Mouse (Mus musculus): Measurements from ENCODE around the gene Apoa4.

The Apoa4 gene

DNA sequence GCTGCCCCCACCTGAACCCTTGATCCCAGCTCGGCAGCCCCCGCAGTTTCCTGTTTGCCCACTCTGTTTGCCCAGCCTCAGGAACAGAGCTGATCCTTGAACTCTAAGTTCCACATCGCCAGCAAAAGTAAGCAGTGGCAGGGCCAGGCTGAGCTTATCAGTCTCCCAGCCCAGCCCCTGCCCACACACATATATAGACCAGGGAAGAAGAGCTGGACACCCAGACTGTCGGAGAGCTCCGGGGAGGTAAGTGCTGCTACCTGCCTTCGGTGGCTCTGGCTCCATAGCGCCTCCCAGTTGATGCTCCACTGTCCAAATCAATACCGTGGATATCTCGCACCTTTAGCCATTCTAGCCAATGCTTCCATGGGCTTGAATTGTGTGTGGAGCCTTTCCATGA lies 12.0 kb upstream of the Apoa4 start, which contains the start of gene Apoa1:
Apoa1 (plus strand) TSS at position 90 of the 400 bp plus-strand sequence.
- no peak for DNase-seq

DNA sequence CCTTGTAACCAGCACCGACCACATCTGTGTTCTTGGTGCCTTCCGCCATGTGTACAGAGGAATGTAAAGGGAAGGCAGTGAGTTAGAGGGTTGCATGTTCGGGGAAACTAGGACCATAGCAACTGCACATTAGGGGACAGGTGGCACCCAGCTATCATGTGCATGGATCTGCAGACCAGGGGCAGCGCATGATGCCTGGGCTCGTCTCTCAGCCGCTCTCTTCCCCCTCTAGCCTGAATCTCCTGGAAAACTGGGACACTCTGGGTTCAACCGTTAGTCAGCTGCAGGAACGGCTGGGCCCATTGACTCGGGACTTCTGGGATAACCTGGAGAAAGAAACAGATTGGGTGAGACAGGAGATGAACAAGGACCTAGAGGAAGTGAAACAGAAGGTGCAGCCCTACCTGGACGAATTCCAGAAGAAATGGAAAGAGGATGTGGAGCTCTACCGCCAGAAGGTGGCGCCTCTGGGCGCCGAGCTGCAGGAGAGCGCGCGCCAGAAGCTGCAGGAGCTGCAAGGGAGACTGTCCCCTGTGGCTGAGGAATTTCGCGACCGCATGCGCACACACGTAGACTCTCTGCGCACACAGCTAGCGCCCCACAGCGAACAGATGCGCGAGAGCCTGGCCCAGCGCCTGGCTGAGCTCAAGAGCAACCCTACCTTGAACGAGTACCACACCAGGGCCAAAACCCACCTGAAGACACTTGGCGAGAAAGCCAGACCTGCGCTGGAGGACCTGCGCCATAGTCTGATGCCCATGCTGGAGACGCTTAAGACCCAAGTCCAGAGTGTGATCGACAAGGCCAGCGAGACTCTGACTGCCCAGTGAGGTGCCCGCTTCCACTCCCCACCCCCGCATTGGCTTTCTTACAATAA lies 10.7 kb upstream of the Apoa4 start:
- peak; percentile 81 for DNase-seq

DNA sequence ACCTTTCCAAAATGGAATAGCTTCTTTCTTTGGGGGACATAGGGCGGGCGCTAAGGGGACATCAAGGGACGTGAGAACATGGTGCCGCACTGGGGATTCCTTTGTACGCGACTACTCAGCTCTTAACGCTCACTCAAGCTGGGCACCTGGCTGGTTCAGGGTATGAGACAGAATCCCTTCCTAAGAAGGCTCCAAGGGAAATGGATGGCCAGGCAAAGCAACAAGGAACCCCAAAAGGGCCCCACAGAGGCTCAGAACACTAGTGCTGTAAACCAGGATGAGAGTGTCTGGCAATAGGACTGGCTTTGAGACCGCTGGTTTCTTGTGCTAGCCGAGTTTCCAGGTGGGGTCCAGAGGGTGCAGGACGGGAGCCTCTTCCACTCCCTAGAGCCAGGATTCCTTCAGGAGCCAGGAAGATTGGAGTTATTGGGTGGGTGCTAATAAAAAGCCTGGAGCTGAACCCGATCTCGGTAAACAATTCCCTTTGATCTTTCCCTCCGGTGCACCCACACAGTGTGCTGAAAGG lies 10.0 kb upstream of the Apoa4 start:
- no peak for DNase-seq

DNA sequence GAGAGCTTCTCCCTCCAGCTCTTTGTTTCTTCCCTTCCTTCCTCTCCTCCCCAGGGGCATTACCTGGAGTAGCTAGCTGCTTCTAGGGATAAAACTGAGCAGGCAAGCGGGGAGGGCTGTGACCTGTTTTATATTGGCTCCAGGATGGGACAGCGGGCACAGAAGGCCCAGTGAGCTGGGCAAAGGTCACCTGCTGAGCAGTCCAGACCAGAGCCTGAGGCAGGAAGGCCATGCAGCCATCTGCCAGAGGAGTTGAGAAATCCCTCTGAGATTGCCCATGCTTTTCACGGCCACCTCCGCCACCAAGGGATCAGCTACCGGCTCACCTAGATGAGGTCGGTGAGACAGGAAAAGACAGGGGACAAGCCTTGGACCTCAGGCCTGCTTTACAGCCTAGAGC lies 5.3 kb upstream of the Apoa4 start:
- DNase-seq: no peak

DNA sequence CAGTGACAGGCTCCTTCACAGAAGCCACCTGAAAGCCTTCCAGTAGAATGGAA lies 5.1 kb upstream of the Apoa4 start, which contains the start of gene Apoc3:
Apoc3 (minus strand) TSS at position 41 of the 53 bp plus-strand sequence.
- no peak for DNase-seq

DNA sequence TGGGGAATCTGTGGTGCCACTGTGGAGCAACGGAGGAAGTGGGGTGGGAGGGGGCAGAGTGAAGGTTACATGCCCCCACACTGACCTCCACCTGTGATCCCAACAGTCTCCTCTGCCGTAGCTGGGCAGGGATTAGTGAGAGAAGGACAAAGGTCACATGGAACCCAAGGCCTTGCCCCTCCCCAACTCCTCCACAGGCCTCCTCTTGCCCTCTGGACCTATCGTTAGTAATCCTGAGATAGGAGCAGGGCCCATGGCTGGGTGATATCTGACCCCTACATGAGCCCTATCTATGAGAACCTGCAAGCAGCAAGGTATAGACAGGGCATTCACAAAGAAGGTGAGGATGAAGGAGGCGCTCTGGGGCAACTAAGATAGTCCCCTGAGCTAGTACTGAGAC lies 4.8 kb upstream of the Apoa4 start:
- DNase-seq: no peak

DNA sequence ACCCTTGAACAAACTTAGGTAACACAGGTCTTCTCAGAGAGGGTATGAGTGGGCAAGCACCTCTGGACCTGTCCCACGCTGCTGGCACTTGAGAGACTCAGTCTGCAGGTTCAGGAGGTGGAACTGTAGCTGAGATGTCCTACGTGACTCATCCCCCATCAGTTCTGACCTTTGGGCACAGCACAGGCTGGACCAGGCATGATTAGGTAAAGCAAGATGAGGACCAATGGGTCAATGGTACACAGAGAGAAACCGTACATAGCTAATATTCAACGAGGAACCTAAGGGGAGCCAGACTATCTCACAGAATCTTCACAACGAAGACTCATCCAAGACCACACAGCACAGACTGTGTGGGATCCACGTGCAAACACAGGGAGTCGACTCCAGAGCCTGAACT lies 1.6 kb upstream of the Apoa4 start:
- DNase-seq: no peak

DNA sequence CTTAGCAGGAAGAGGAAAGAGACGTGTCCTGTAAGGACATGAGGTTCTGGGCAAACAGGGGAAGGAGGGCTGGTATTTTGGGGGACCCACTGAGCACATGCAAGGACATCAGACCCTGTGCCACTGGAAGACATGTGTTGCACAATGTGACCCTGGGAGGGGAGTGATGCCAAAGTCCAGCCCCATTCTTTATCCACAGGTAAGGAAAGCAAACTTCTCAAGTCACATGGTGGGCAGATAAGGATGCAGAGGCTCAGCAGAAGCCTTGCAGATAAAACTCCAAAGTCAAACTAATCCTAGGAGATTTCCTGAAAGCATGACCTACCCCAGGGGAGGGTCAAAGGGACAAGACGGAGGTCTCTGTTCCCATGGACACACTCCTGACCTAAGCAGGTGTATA lies 1.3 kb downstream of the Apoa4 start:
- DNase-seq: no peak

DNA sequence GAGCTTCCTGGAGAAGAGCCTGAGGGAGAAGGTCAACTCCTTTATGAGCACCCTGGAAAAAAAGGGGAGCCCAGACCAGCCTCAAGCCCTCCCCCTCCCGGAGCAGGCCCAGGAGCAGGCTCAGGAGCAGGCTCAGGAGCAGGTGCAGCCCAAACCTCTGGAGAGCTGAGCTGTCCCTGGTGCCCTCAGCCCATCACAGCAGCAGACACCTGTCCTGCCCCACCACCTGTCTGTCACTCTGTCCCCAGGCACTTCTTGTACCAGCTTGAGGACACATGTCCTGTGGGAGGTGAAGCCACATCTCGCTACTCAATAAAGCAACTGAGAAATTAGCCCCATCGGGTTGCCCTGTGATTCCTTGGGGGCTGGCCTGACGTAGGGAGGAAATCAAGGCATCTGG lies 2.6 kb downstream of the Apoa4 start:
- no peak for DNase-seq

DNA sequence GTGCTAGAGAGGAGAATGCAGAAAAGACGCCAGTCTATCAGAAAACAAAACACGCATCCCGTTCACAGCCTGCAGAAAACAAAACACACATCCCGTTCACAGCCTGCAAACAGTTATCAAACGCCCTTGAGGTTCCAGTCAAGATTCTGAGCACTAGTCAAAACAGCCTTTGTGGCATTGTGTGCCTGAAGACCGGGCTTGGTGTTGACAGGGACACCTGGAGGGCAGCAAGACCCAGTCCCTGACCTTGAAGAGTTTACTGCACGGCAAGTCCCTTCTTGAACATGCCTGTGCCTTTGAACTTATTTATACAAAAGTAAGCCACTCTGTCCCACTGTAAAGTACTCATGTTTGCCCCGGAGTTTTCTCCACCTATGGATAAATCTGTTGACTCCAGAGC lies 3.1 kb downstream of the Apoa4 start:
- no peak for DNase-seq

DNA sequence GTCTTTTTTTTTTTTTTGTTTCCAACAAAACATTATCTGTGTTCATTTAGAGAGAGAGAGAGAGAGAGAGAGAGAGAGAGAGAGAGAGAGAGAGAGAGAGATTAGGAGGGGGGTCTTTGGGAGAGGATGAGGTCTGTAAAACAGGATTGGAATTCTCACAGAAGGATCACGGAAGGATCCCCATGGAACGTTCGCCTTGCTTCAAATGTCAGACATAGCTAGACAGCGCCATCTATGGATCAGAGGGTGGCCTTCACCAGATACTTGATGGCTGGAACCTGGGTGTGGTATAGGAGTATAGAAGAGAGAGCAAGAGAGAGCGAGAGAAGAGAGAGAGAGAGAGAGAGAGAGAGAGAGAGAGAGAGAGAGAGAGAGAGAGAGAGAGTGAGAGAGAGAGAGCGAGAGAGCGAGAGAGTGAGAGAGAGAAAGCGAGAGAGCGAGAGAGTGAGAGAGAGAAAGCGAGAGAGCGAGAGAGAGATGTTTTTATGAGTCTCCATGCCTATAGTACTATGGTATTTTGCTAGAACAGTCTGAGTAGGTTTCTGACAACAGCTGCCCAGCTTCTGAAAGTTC lies 6.3 kb downstream of the Apoa4 start:
- DNase-seq: peak; percentile 60

DNA sequence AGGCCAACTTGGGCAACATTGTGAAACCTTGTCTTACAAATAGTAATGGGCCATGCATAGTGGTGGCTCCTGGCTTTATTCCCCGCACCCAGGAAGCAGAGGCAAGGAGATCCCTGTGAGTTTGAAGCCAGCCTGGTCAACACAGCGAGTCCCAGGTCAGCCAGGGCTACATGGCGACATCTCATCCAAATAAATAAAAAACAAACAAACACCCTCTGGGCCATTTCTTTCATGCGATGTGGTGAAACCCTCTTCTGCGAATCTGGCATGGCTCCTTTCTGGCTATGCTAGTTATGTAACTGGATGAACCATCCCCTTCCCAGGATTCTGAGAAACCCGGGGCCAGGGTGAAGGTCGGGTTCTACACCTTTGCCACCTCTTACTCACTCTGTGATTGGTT lies 15.7 kb downstream of the Apoa4 start:
- no peak for DNase-seq

DNA sequence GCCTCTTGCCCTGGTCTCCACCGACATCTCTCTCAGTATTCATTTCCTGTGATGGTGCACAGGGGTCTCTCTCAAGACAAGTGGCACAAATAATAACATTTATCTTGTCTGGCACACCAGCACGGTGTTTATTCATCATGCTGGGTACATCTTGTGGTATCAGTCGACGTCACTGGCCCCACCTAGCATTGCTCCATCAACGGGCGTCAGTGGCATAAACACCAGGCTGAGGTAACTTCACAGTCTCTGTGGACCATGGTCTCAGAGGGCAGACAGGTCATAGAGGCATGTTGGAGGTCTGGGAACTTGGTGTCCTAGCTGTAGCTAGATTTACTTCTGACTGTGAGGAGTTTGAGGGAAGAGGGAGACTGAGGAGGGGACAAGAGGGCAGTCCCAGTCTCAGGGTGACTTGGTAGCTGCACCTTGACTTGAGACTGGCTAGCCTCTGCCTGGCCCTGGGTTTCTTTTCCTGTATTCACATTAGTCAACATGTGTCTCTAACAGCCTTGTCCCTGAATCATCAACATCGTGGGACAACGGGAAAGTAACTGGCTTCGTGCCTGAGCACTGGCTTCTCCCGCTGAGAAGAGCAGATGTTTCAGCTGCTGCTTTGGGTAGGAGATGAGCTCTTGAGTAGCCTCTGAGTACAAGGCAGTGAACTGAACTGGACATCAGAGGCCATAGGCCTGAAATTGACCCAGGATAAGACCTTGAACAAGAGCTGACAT lies 16.3 kb downstream of the Apoa4 start:
- no peak for DNase-seq

DNA sequence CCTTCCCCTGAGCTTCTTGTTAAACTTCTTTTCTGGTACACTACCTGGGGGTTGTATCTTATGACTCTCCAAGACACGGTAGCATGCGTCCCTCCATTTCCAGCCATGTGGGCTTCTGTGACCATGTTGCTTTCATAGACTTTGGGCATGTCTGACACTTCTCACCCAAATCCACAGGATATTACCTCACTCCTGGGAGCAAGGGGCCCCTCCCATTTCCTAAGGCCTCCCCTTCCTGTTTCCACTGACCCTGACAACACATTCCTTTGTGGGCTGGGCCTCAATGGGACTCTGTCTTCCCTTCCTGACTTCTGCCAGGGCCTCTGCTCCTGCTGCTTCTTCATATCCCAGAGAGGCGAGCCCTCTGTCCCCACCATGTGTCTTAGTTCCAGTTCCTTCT lies 17.1 kb downstream of the Apoa4 start:
- DNase-seq: no peak

DNA sequence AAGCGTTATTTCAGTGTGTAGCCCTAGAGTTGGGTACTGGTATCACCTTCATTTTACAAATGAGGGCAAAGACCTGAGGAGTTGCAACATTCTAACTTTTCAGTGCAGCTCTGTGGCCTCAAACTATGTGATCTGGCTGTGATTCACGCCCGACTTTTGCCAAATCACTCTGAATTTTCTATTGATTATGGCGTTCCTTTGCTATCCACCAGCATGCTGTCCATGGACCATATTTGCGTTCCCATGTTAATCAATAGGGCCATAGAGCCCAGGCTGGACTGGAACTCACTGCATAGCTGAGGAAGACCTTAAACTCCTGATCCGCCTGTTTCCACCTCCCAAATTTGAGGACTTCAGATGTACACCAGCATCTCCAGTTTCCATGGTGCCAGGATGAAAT lies 18.6 kb downstream of the Apoa4 start:
- DNase-seq: no peak

DNA sequence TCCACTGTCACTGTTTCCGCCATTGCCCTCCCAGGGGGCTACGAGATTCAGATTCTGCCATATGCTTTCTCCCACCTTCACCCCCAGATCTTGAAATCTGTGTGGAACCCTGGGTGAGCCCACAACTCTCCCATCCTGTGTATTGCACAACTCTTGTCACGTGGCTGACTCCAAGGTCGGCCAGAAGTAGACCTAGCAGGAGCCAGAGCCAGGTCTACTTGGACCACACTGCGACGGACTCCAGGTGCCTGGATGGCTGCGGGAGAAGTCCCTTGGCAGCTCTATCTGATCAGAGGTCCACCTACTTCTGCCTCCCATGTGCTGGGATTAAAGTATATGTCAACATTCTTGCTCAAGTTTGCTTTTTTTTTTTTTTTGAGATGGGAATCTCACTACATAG lies 20.6 kb downstream of the Apoa4 start:
- no peak for DNase-seq

DNA sequence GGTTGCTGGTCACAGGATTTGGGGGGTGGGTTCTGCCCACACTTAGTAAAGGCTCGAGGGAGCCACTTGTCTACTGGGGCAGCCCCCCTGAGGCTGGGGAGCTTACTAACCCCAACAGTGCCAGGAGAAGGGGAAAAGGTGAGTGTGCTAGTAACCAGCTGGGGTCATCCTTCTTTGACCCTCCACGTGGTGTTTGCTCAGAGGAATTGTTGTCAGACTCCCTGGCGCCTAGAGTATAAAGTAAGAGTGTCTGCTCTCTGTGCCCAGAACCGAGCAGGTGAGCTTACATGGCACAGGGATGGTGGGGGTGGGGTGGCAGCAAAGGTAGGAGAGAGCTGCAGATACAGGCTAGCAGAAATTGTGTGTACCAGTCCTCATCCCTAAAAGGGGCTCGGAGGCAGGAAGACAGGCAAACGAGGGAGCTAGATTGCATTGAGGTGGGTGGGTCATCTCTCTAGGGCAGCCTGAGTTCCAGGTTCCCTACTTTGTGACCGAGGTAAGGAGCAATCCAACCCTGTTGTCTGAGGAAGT lies 27.9 kb downstream of the Apoa4 start, which contains the start of gene Apoa5:
Apoa5 (plus strand) TSS at position 291 of the 531 bp plus-strand sequence.
- DNase-seq: no peak

DNA sequence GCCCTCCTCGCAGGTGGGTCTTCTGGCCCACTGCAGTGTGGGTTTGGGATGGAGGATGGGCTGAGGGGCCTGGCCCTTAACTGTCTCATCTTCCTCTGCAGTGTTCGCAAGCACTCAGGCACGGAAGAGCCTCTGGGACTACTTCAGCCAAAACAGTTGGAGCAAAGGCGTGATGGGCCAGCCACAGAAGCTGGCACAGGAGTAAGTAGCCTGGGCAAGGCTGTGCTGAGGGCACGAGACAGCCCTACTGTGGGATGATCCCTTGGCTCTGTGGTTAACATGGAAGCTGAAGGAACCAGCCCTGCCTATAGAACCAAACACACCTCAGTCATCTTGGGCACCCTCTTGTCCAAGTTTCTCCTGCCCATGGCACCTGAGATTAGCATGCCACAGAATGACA lies 28.6 kb downstream of the Apoa4 start:
- no peak for DNase-seq

DNA sequence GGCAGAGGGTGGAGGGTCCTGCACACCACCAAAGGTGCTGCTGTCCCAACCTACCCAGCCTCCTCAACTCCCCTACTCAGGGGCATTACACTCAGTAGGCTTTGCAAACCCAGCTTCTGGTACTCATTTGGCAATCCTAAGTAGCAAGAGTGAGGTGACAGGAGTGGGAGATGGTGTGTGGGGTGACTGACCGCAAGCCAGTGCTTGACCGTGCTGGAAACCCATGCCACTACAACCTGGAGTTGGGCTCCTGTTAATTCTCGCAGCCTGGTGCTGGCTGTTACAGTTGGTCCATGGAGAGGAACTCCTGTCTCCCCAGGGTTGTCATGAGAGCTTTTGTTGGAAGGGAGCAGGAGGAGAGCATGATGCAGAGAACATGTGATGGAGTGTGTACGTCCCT lies 30.3 kb downstream of the Apoa4 start:
- no peak for DNase-seq

DNA sequence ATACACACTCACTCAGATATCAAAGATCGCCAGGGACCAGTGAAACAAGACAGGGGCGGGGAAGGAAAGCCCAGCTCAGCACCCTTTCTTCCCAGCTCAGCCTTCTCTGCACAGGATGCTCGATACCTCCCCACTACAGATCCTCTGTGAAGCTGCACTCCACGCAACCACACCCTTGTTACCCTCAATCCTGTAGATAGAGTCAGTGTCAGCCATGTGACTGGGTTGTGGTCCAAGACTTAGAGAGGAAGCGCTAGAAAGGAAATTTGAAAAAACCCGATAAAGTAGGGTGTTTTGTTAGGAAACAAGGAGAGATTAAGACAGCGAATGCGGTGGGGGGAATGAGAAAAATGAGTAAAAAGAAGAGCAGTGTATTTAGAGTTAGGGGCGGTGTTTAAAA lies 31.6 kb downstream of the Apoa4 start:
- peak; percentile 35 for DNase-seq

DNA sequence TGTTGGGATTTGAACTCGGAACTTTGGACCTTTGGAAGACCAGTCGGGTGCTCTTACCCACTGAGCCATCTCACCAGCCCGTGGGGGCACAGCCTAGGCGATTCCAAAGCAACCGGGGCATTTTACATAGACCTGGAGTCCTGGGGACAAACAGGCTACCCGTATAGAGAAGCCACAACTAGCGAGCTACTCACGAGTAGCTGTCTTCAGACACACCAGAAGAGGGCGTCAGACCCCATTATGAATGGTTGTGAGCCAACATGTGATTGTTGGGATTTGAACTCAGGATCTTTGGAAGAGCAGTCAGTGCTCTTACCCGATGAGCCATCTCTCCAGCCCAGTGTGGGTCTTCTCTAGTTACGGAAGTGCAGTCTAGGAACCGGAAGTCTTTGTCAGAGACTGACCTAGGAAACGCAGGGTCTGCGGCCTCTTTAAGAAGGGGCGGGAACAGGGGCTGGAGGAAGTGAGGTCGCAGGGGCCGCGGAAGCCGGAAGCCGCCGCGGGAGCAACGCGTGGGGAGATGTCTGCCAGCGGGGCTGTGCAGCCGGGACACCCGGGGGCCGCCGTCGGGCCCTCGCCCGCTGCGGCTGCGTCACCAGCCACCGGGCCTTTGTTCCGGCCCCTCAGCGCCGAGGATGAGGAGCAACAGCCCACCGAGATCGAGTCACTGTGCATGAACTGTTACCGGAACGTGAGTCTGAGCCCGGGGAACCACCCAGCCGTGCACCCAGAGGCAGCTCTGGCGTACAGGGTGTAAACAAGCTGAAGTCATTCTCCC lies 32.4 kb downstream of the Apoa4 start, which contains the start of gene Zpr1:
Zpr1 (plus strand) TSS at position 388 of the 778 bp plus-strand sequence.
- DNase-seq: peak; percentile 89

DNA sequence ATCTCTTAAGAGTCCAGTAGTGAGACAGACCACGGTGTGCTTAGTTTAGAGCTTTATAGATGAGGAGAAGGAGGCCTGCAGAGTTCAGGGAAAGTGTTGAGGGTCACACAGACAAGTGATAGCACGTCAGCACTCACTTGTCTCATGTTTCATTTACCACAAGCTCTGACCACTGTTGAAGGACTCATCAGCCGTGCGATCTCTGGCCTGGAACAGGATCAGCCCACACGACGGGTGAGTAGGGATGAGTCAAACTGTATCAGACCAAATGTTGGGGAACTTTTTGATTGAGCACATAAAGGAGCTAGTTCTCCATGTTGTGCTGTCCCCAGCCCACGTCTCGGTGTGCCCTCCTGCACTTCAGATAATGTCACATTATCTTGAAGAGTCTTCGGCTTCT lies 34.0 kb downstream of the Apoa4 start:
- DNase-seq: no peak

Data from thymus, postnatal 4 days (tissue).